Mouse (Mus musculus): ENCODE results near the gene Gnai3. TPM values are rescaled to one million over a fixed set of nuclear protein-coding genes. Genes with fewer than 3 reads are reported as not detected.

Gnai3 gene
- polyA plus RNA-seq, 1 experiment from 2014 or later = 157 TPM

GRCm38 (mm10) chr3:108166486-108167211 lies 20.7 kb upstream of the Gnai3 start:
- H3K27ac ChIP-seq (replicated peaks; ENCODE audit: low read depth, low read length) = peak overlapping the region; percentile 49
- ATAC-seq (ENCODE audit: low read depth) (peak; percentile 72), DNase-seq (ENCODE audit: low spot score) (peak; percentile 87)
- no peaks in the 10 kb centered on the region for H3K36me3 ChIP-seq (ENCODE audit: control insufficient read depth, insufficient read depth, low read length)
- H3K4me1 ChIP-seq (ENCODE audit: control insufficient read depth, insufficient read depth, low read length) = peaks cover 26% of the 10 kb centered on the region
- H3K4me2 ChIP-seq (ENCODE audit: low read depth, low read length) = no peak overlapping the region
- no peaks in the 10 kb centered on the region for H3K9me3 ChIP-seq (ENCODE audit: control insufficient read depth, low read length)
- no peaks in the 10 kb centered on the region for H3K27me3 ChIP-seq (replicated peaks; ENCODE audit: control insufficient read depth, insufficient read depth, low read length)
- no peak overlapping the region for H3K4me3 ChIP-seq (ENCODE audit: low read depth, low read length)
- H3K9ac ChIP-seq (ENCODE audit: low read depth, low read length) = no peak overlapping the region
- 6% methylated on average over 8 of the region's 11 CpGs for WGBS

GRCm38 (mm10) chr3:108165532-108166315 lies 19.8 kb upstream of the Gnai3 start:
- ATAC-seq (ENCODE audit: low read depth) (peak; percentile 23), DNase-seq (ENCODE audit: low spot score) (peak; percentile 36)
- peaks cover 26% of the 10 kb centered on the region for H3K4me1 ChIP-seq (ENCODE audit: control insufficient read depth, insufficient read depth, low read length)
- no peaks in the 10 kb centered on the region for H3K27me3 ChIP-seq (replicated peaks; ENCODE audit: control insufficient read depth, insufficient read depth, low read length)
- H3K36me3 ChIP-seq (ENCODE audit: control insufficient read depth, insufficient read depth, low read length) = no peaks in the 10 kb centered on the region
- 25% methylated on average over 10 of the region's 10 CpGs for WGBS
- H3K9me3 ChIP-seq (ENCODE audit: control insufficient read depth, low read length) = no peaks in the 10 kb centered on the region
- no peak overlapping the region for H3K9ac ChIP-seq (ENCODE audit: low read depth, low read length)
- H3K27ac ChIP-seq (replicated peaks; ENCODE audit: low read depth, low read length) = peak overlapping the region; percentile 31; the same call in 1 of the 2 replicates
- H3K4me3 ChIP-seq (ENCODE audit: low read depth, low read length) = no peak overlapping the region
- no peak overlapping the region for H3K4me2 ChIP-seq (ENCODE audit: low read depth, low read length)

- Histone ChIP-seq H3K9ac (ENCODE audit: low read depth, low read length) (no peak overlapping the region), H3K4me1 (ENCODE audit: control insufficient read depth, insufficient read depth, low read length) (peaks cover 26% of the 10 kb centered on the region), H3K4me2 (ENCODE audit: low read depth, low read length) (peak overlapping the region; percentile 46), H3K27ac (replicated peaks; ENCODE audit: low read depth, low read length) (no peak overlapping the region), H3K36me3 (ENCODE audit: control insufficient read depth, insufficient read depth, low read length) (no peaks in the 10 kb centered on the region), H3K27me3 (replicated peaks; ENCODE audit: control insufficient read depth, insufficient read depth, low read length) (no peaks in the 10 kb centered on the region), H3K4me3 (ENCODE audit: low read depth, low read length) (peak overlapping the region; percentile 19), H3K9me3 (ENCODE audit: control insufficient read depth, low read length) (no peaks in the 10 kb centered on the region)
- WGBS = 13% methylated on average over 9 of the region's 9 CpGs
- ATAC-seq (ENCODE audit: low read depth) (peak; percentile 61), DNase-seq (ENCODE audit: low spot score) (peak; percentile 85)
These were observed 18.9 kb upstream of the Gnai3 start for GRCm38 (mm10) chr3:108164807-108165206.

DNA sequence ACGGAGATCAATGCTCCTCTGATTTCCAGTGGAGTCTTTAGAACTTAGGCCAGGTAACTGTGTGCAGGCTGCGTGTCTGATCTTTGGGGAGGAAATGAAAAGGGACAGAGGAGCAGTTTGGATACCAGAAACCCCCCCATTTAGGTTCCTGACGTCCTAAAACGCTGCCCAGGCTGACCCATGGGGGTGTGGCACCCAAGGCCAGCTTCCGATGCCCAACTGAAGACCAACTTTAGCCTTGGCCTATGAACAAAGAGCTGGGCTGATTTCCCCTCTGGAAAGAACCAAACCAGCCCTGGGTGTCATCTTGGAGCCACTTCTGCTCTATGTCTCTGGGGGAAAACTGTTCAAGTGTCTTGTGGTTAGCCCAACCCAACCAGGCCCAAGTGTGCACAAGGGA lies 18.1 kb upstream of the Gnai3 start:
- no peak overlapping the region for H3K9ac ChIP-seq (ENCODE audit: low read depth, low read length)

GRCm38 (mm10) chr3:108158383-108159037 lies 12.6 kb upstream of the Gnai3 start:
- peak; percentile 51 for ATAC-seq (ENCODE audit: low read depth)
- 0 out of 2 replicates have a peak overlapping the region, but pooled peaks have one; percentile 27 for H3K9ac ChIP-seq (ENCODE audit: low read depth, low read length)

More for the DNA sequence above, 18.1 kb upstream of the Gnai3 start:
- ATAC-seq (ENCODE audit: low read depth) = no peak
- Histone ChIP-seq H3K4me1 (ENCODE audit: control insufficient read depth, insufficient read depth, low read length) (peaks cover 26% of the 10 kb centered on the region), H3K9me3 (ENCODE audit: control insufficient read depth, low read length) (no peaks in the 10 kb centered on the region), H3K36me3 (ENCODE audit: control insufficient read depth, insufficient read depth, low read length) (no peaks in the 10 kb centered on the region), H3K4me2 (ENCODE audit: low read depth, low read length) (no peak overlapping the region), H3K4me3 (ENCODE audit: low read depth, low read length) (no peak overlapping the region), H3K27ac (replicated peaks; ENCODE audit: low read depth, low read length) (no peak overlapping the region), H3K27me3 (replicated peaks; ENCODE audit: control insufficient read depth, insufficient read depth, low read length) (no peaks in the 10 kb centered on the region)
- WGBS = 55% methylated on average over 5 of the region's 5 CpGs
- no peak for DNase-seq (ENCODE audit: low spot score)

GRCm38 (mm10) chr3:108154656-108155055 lies 8.7 kb upstream of the Gnai3 start, which contains the start of gene Gpr61:
Gene Gpr61 (minus strand): TSS chr3:108154882.
- Histone ChIP-seq H3K36me3 (ENCODE audit: control insufficient read depth, insufficient read depth, low read length) (no peaks in the 10 kb centered on the region), H3K27ac (replicated peaks; ENCODE audit: low read depth, low read length) (no peak within 1 kb of the TSS), H3K9ac (ENCODE audit: low read depth, low read length) (no peak within 1 kb of the TSS), H3K27me3 (replicated peaks; ENCODE audit: control insufficient read depth, insufficient read depth, low read length) (no peaks in the 10 kb centered on the region), H3K4me1 (ENCODE audit: control insufficient read depth, insufficient read depth, low read length) (no peaks in the 10 kb centered on the region), H3K4me2 (ENCODE audit: low read depth, low read length) (no peak within 1 kb of the TSS), H3K9me3 (ENCODE audit: control insufficient read depth, low read length) (no peaks in the 10 kb centered on the region), H3K4me3 (ENCODE audit: low read depth, low read length) (no peak within 1 kb of the TSS)
- no peak for ATAC-seq (ENCODE audit: low read depth)
- DNase-seq (ENCODE audit: low spot score) = no peak
- 28% methylated on average over 4 of the region's 4 CpGs for WGBS

More at GRCm38 (mm10) chr3:108158383-108159037, 12.6 kb upstream of the Gnai3 start:
- H3K9me3 ChIP-seq (ENCODE audit: control insufficient read depth, low read length) = no peaks in the 10 kb centered on the region
- H3K4me3 ChIP-seq (ENCODE audit: low read depth, low read length) = no peak overlapping the region
- H3K27me3 ChIP-seq (replicated peaks; ENCODE audit: control insufficient read depth, insufficient read depth, low read length) = no peaks in the 10 kb centered on the region
- no peak overlapping the region for H3K27ac ChIP-seq (replicated peaks; ENCODE audit: low read depth, low read length)
- DNase-seq (ENCODE audit: low spot score) = peak; percentile 29
- H3K4me2 ChIP-seq (ENCODE audit: low read depth, low read length) = no peak overlapping the region
- no peaks in the 10 kb centered on the region for H3K36me3 ChIP-seq (ENCODE audit: control insufficient read depth, insufficient read depth, low read length)
- no peaks in the 10 kb centered on the region for H3K4me1 ChIP-seq (ENCODE audit: control insufficient read depth, insufficient read depth, low read length)
- WGBS = 66% methylated on average over 9 of the region's 9 CpGs

DNA sequence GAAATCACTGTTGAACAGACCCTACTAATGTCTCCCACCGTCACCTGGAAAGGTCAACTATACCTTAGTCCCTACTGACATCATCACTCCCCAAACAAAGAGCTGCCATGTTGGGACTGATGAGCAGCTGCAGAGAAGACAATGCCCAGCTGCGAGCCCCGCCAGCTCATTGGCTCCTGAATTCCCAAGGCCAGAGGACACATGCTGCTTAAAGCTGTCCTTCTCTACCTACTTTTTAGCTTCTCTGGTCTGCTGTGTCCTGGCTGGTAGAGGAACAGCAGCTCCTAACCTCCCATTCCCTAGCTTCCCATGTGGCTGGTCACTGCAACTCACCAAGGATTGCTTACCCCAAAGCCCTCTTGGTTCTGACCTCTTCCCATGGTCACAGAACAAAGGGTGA lies 6.3 kb upstream of the Gnai3 start:
- Histone ChIP-seq H3K4me2 (ENCODE audit: low read depth, low read length) (no peak overlapping the region), H3K9me3 (ENCODE audit: control insufficient read depth, low read length) (no peaks in the 10 kb centered on the region), H3K27ac (replicated peaks; ENCODE audit: low read depth, low read length) (no peak overlapping the region), H3K4me1 (ENCODE audit: control insufficient read depth, insufficient read depth, low read length) (no peaks in the 10 kb centered on the region), H3K4me3 (ENCODE audit: low read depth, low read length) (no peak overlapping the region), H3K27me3 (replicated peaks; ENCODE audit: control insufficient read depth, insufficient read depth, low read length) (no peaks in the 10 kb centered on the region), H3K36me3 (ENCODE audit: control insufficient read depth, insufficient read depth, low read length) (no peaks in the 10 kb centered on the region), H3K9ac (ENCODE audit: low read depth, low read length) (no peak overlapping the region)
- no peak for ATAC-seq (ENCODE audit: low read depth)
- 83% methylated on average over 3 of the region's 3 CpGs for WGBS
- no peak for DNase-seq (ENCODE audit: low spot score)

DNA sequence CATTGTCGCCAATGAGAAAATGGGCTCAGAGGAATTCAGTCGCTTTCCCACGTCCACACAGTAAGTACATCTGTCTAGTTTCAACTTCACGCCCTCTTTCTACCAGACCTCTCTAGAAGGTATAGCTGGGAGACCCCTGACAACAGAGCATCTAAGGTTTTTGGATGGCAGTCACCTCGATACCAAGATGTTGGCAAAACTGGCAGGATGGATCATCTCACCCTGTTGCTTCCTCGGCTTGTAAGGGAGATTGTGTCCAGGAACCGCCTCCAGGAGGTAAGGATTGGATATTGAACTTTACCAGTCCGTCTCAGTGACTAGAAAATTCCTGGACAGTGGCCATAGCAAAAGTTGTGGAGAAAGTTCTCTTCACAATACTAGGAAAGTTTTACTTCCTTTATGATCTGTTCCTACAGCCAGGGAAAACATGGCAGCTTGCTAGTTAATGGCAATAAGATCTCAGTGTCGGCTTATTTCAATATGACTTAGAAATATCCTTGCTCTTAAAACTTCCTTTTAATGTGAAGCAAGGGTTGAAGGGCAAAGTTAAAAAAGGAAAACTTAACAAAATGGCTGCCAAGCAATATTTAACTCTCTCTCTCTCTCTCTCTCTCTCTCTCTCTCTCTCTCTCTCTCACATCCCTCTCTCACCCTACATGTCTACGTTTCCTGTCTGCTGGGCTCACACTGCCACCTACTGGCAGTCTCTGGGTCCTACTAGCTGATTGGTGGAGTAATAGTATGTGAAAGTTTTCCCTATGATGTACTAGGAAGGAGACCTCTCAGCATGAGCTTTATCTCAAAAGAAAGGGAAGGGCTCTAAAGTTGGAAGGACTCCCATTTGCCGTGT lies 1.7 kb upstream of the Gnai3 start:
- ATAC-seq (ENCODE audit: low read depth) (peak; percentile 28; the same call in 1 of the 2 replicates), DNase-seq (ENCODE audit: low spot score) (peak; percentile 91)
- no peaks in the 10 kb centered on the region for H3K9me3 ChIP-seq (ENCODE audit: control insufficient read depth, low read length)
- no peaks in the 10 kb centered on the region for H3K27me3 ChIP-seq (replicated peaks; ENCODE audit: control insufficient read depth, insufficient read depth, low read length)
- H3K9ac ChIP-seq (ENCODE audit: low read depth, low read length) = no peak overlapping the region
- no peak overlapping the region for H3K4me2 ChIP-seq (ENCODE audit: low read depth, low read length)
- WGBS = 70% methylated on average over 11 of the region's 11 CpGs
- peaks cover 11% of the 10 kb centered on the region; the same call in 1 of the 2 replicates for H3K4me1 ChIP-seq (ENCODE audit: control insufficient read depth, insufficient read depth, low read length)
- H3K36me3 ChIP-seq (ENCODE audit: control insufficient read depth, insufficient read depth, low read length) = no peaks in the 10 kb centered on the region
- no peak overlapping the region for H3K4me3 ChIP-seq (ENCODE audit: low read depth, low read length)
- no peak overlapping the region for H3K27ac ChIP-seq (replicated peaks; ENCODE audit: low read depth, low read length)
